Mouse (Mus musculus) heart, adult 8-10 months (tissue): ENCODE results near the gene Lmo3. TPM values are rescaled to one million over a fixed set of nuclear protein-coding genes. Genes with fewer than 3 reads are reported as not detected.

Source experiments
- total RNA-seq, 4 experiments: library from RNA; stranded (reverse); gene quantifications; 2 replicates each; pipeline ENCODE4 v1.2.4; 2022

Lmo3 gene
- total RNA-seq, 4 experiments from 2014 or later, result 0.08 to 0.28 (median 0.19) TPM; not detected in 1

Other genes starting within 250 kb of the Lmo3 start
- gene Igbp1b, start 76.6 kb upstream of the Lmo3 start, total RNA-seq, result not detected